Mouse (Mus musculus) ES-E14 (cell line): Measurements from ENCODE around the gene Cstb. TPM values are rescaled to one million over a fixed set of nuclear protein-coding genes. Genes with fewer than 3 reads are reported as not detected.

ENCODE experiments used
- DNase-seq: peaks from one replicate; pipeline ENCODE4 v3.0.0-alpha.2; 2013; ENCODE audit warnings: low read depth, low spot score
- H3K27ac ChIP-seq: 2 replicates; pipeline ENCODE4 v1.5.1; 2012; ENCODE audit warnings: low read depth, mild to moderate bottlenecking, low read length, moderate library complexity, mixed read lengths; ENCODE audit not compliant: poor library complexity, insufficient read depth, severe bottlenecking
- H3K36me3 ChIP-seq: 2 replicates; pipeline ENCODE4 v1.6.1; 2012; ENCODE audit warnings: mild to moderate bottlenecking, low read length, moderate library complexity, mixed read lengths; ENCODE audit not compliant: control insufficient read depth, poor library complexity, insufficient read depth, severe bottlenecking
- H3K4me1 ChIP-seq, 2 experiments: fragments of 150-350 bp in 1 of 2; sonication (generic) in 1 of 2; 2 replicates each; pipeline ENCODE4 v1.6.1; 2012; ENCODE audit warnings: low read length in 2 of 2, mild to moderate bottlenecking in 1 of 2, mixed read lengths in 1 of 2; ENCODE audit not compliant: control insufficient read depth in 2 of 2, insufficient read depth in 2 of 2, poor library complexity in 1 of 2
- H3K4me3 ChIP-seq, 2 experiments: fragments of 150-350 bp in 1 of 2; sonication (generic) in 1 of 2; 2 replicates each; pipeline ENCODE4 v1.5.1; 2012; ENCODE audit warnings: low read length in 2 of 2, low read depth in 1 of 2, mild to moderate bottlenecking in 1 of 2, mixed read lengths in 1 of 2; ENCODE audit not compliant: insufficient read depth in 1 of 2, poor library complexity in 1 of 2, severe bottlenecking in 1 of 2
- H3K9ac ChIP-seq: 2 replicates; pipeline ENCODE4 v1.6.1; 2012; ENCODE audit warnings: low read depth, mild to moderate bottlenecking, low read length, mixed read lengths; ENCODE audit not compliant: poor library complexity, insufficient read depth, severe bottlenecking
- H3K9me3 ChIP-seq: fragments of 150-350 bp; sonication (generic); 2 replicates; pipeline ENCODE4 v1.6.1; 2012; ENCODE audit warnings: low read depth, mild to moderate bottlenecking, low read length; ENCODE audit not compliant: control insufficient read depth, insufficient read depth
- CHD2 ChIP-seq: IDR thresholded peaks from 2 replicates; pipeline ENCODE4 v1.6.1; 2014; ENCODE audit warnings: mild to moderate bottlenecking, low read depth, low read length, inconsistent platforms
- HCFC1 ChIP-seq: IDR thresholded peaks from 2 replicates; pipeline ENCODE4 v1.6.1; 2012; ENCODE audit warnings: low read length, inconsistent platforms, borderline replicate concordance; ENCODE audit not compliant: insufficient read depth
- MAFK ChIP-seq: IDR thresholded peaks from 2 replicates; pipeline ENCODE4 v1.6.1; 2014; ENCODE audit warnings: mild to moderate bottlenecking, low read depth, low read length, inconsistent platforms; ENCODE audit not compliant: insufficient read depth
- ZC3H11A ChIP-seq: IDR thresholded peaks from 2 replicates; pipeline ENCODE4 v1.6.1; 2012; ENCODE audit warnings: low read depth, mild to moderate bottlenecking, inconsistent platforms, low read length, borderline replicate concordance
- ZNF384 ChIP-seq: IDR thresholded peaks from 2 replicates; pipeline ENCODE4 v1.6.1; 2012; ENCODE audit warnings: low read depth, low read length, inconsistent platforms
- in situ Hi-C, 2 experiments: fragments of 600-800 bp; cut with MboI; formaldehyde crosslinking; loops; one replicate each; pipeline ENCODE4 v1.15.1; 2025; ENCODE audit warnings: low sequenced_read_pairs in 2 of 2, inconsistent platforms in 1 of 2; ENCODE audit not compliant: unreplicated experiment in 2 of 2
- total RNA-seq: library from RNA; depleted of rRNA; stranded (reverse); fragments of 300-350 nt; gene quantifications from 2 replicates; pipeline ENCODE4 v1.2.3, GENCODE M21; 2012

Gene Cstb
- total RNA-seq, 1 experiment = 150 TPM

GRCm38 (mm10) chr10:78388216-78388980 lies 37.1 kb upstream of the Cstb start:
- no peak for DNase-seq
- Histone ChIP-seq H3K27ac (no peak overlapping the region), H3K36me3 (no peaks in the 10 kb centered on the region), H3K9ac (no peak overlapping the region), H3K4me1 (peaks cover 0 to 3% of the 10 kb centered on the region in 2 experiments; a peak in 2 of 4 replicates), H3K4me3 (no peak overlapping the region), H3K9me3 (no peaks in the 10 kb centered on the region)
- in situ Hi-C loops = no loop called here
- TF ChIP-seq MAFK (no peak), CHD2 (no peak)

- Histone ChIP-seq H3K4me3 (no peak overlapping the region), H3K9ac (no peak overlapping the region), H3K27ac (no peak overlapping the region), H3K9me3 (no peaks in the 10 kb centered on the region), H3K4me1 (peaks cover 0 to 5% of the 10 kb centered on the region in 2 experiments; a peak in 2 of 4 replicates), H3K36me3 (no peaks in the 10 kb centered on the region)
- in situ Hi-C loops = no loop called here
- TF ChIP-seq HCFC1 = no peak
- TF ChIP-seq MAFK = no peak
- no peak for TF ChIP-seq ZNF384
- no peak for TF ChIP-seq CHD2
- no peak for TF ChIP-seq ZC3H11A
- DNase-seq = peak; percentile 62
Observed at GRCm38 (mm10) chr10:78390982-78391470, 34.4 kb upstream of the Cstb start.

- peak; percentile 69 for DNase-seq
- TF ChIP-seq ZNF384 = no peak
- TF ChIP-seq ZC3H11A = peak; percentile 43; the same call in 1 of the 2 replicates
- in situ Hi-C loops = no loop called here
- Histone ChIP-seq H3K9me3 (no peaks in the 10 kb centered on the region), H3K36me3 (no peaks in the 10 kb centered on the region), H3K27ac (no peak overlapping the region), H3K4me3 (no peak overlapping the region), H3K9ac (no peak overlapping the region), H3K4me1 (peaks cover 0 to 9% of the 10 kb centered on the region in 2 experiments; a peak in 2 of 4 replicates)
Observed at GRCm38 (mm10) chr10:78392072-78392471, 33.4 kb upstream of the Cstb start.

GRCm38 (mm10) chr10:78395377-78395776 lies 30.1 kb upstream of the Cstb start:
- peaks cover 0 to 14% of the 10 kb centered on the region in 2 experiments; a peak in 2 of 4 replicates for H3K4me1 ChIP-seq
- peaks cover 4% of the 10 kb centered on the region; the same call in 1 of the 2 replicates for H3K36me3 ChIP-seq
- no peak overlapping the region for H3K4me3 ChIP-seq
- no peak for DNase-seq
- H3K27ac ChIP-seq = no peak overlapping the region
- TF ChIP-seq HCFC1 = no peak
- no peak for TF ChIP-seq ZNF384
- TF ChIP-seq ZC3H11A = no peak
- TF ChIP-seq MAFK = no peak
- TF ChIP-seq CHD2 = no peak
- no peak overlapping the region for H3K9ac ChIP-seq
- no peaks in the 10 kb centered on the region for H3K9me3 ChIP-seq
- in situ Hi-C loops = no loop called here
